In the genomic region with DNA sequence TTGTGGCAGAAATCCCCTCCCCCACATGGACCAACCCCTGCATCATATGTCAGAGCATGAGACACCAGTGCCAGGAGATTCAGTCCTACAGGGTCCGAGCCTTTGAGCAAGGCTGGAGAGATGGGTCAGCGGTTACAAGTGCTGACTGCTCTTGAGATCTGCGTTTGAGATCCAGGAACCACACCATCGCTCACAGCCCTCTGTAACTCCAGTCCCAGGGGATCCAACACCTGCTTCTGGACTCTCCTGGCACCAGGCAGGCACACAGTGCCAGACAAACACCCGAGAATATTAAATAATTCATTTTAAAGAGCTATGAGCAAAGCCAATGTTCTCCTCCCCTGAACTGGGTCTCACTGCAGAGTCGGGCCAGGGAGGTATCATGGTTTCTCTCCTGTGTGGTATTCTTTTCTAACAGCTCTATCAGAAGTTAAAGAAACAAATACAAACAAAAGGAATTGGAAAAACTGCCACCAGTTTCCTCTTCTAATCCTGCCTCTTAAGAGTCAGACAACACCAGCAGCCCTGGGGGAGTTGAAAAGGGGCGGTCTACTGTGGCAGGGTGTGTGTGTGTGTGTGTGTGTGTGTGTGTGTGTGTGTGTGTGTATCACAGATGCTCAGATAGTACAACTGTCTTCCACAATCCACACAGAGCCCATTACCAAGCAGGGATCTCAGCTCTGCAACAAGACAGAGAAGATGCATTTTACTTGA, we compare ENCODE assay signal across 11 mouse cellular contexts. TPM values are rescaled to one million over a fixed set of nuclear protein-coding genes. Genes with fewer than 3 reads are reported as not detected.
DNase-seq lines count a peak whose midpoint lies in the region; ATAC-seq and TF ChIP-seq lines count a peak whose summit lies in the region.
"Had no signal": no experiment of that assay in that cellular context is flagged by ENCODE, and none has a peak within 500 bp of the region (broad histone marks: within the 10 kb centered on the region; RNA-seq: fewer than 3 reads in every experiment).

No protein-coding gene starts in this region.

- no peaks in the 10 kb centered on the region for H3K36me3 ChIP-seq in hindbrain, embryonic 10.5 days
- no peaks in the 10 kb centered on the region for H3K36me3 ChIP-seq in hindbrain, embryonic 13.5 days
- no peaks in the 10 kb centered on the region for H3K36me3 ChIP-seq in CH12.LX (replicated peaks in 1 of 2; ENCODE audit: control insufficient read depth in 1 of 2, insufficient read depth in 1 of 2, low read length in 1 of 2)
- H3K36me3 ChIP-seq in limb, embryonic 10.5 days = no peaks in the 10 kb centered on the region

- no peaks in the 10 kb centered on the region for H3K9me3 ChIP-seq in hindbrain, embryonic 10.5 days
- no peaks in the 10 kb centered on the region for H3K9me3 ChIP-seq in hindbrain, embryonic 13.5 days
- no peaks in the 10 kb centered on the region for H3K9me3 ChIP-seq in CH12.LX (replicated peaks; ENCODE audit: low read length)
- no peaks in the 10 kb centered on the region for H3K9me3 ChIP-seq in limb, embryonic 10.5 days (replicated peaks)

- H3K27ac ChIP-seq in hindbrain, embryonic 10.5 days = peak overlapping the region; percentile 20; the same call in 1 of the 2 replicates
- H3K27ac ChIP-seq in hindbrain, embryonic 13.5 days = no peak overlapping the region
- no peak overlapping the region for H3K27ac ChIP-seq in CH12.LX (ENCODE audit: insufficient read depth, low read depth)
- H3K27ac ChIP-seq in limb, embryonic 10.5 days = peak overlapping the region; percentile 71

- H3K79me2 ChIP-seq in CH12.LX (replicated peaks; ENCODE audit: control insufficient read depth, extremely low read depth, insufficient read depth, poor library complexity, severe bottlenecking) = no peaks in the 10 kb centered on the region

- no peak overlapping the region for H3K9ac ChIP-seq in hindbrain, embryonic 13.5 days
- H3K9ac ChIP-seq in CH12.LX (ENCODE audit: insufficient read depth, low read depth) = no peak overlapping the region

- no peaks in the 10 kb centered on the region for H3K27me3 ChIP-seq in hindbrain, embryonic 10.5 days (ENCODE audit: insufficient read depth, poor library complexity, severe bottlenecking)
- H3K27me3 ChIP-seq in hindbrain, embryonic 13.5 days = 0 out of 2 replicates have a peak, but pooled peaks cover 5% of the 10 kb centered on the region
- no peaks in the 10 kb centered on the region for H3K27me3 ChIP-seq in CH12.LX (replicated peaks)
- no peaks in the 10 kb centered on the region for H3K27me3 ChIP-seq in limb, embryonic 10.5 days (ENCODE audit: low read depth, poor library complexity, severe bottlenecking)

- intact Hi-C loops in gastrocnemius, postnatal 14 days (cut with DNase I; ENCODE audit: low total_unique reads) = no loop called here

- TF ChIP-seq EP300 in CH12.LX (IDR thresholded peaks at IDR 0.05; ENCODE audit: low read length) = no peak

- TF ChIP-seq POLR2A in CH12.LX (IDR thresholded peaks at IDR 0.05; ENCODE audit: low read depth, low read length) = no peak

- TF ChIP-seq RAD21 in CH12.LX (IDR thresholded peaks at IDR 0.05; ENCODE audit: low read depth, low read length) = no peak

- no peak overlapping the region for H3K4me2 ChIP-seq in hindbrain, embryonic 13.5 days
- peak overlapping the region; percentile 30; the same call in 1 of the 2 replicates for H3K4me2 ChIP-seq in CH12.LX (ENCODE audit: insufficient read depth, low read depth, poor library complexity, severe bottlenecking)

- dilution Hi-C loops in CH12.LX (cut with MboI; ENCODE audit: extremely low pct_ligation_motif_present, extremely low pct_unique_long_range_greater_than_20kb, low sequenced_read_pairs) = no loop called here

- peaks cover 37% of the 10 kb centered on the region for H3K4me1 ChIP-seq in hindbrain, embryonic 10.5 days (replicated peaks)
- peaks cover 15% of the 10 kb centered on the region for H3K4me1 ChIP-seq in hindbrain, embryonic 13.5 days (replicated peaks)
- peaks cover 27 to 73% of the 10 kb centered on the region in 2 experiments for H3K4me1 ChIP-seq in CH12.LX (ENCODE audit: control insufficient read depth in 1 of 2, insufficient read depth in 2 of 2)
- peaks cover 51% of the 10 kb centered on the region for H3K4me1 ChIP-seq in limb, embryonic 10.5 days

- in situ Hi-C loops in CH12.LX (cut with MboI; ENCODE audit: low pct_ligation_motif_present, low pct_unique_long_range_greater_than_20kb, low sequenced_read_pairs) = no loop called here

- no peak for TF ChIP-seq CTCF in CH12.LX (conservative IDR thresholded peaks at IDR 0.05 in 1 of 2, IDR thresholded peaks at IDR 0.05 in 1 of 2; ENCODE audit: low read depth in 2 of 2, low read length in 2 of 2)

- ATAC-seq in hindbrain, embryonic 13.5 days (ENCODE audit: low FRiP score) = no peak
- ATAC-seq: inflammation-experienced regulatory T-cells, adult 6 months had no signal

- DNase-seq in hindbrain, embryonic 10.5 days (ENCODE audit: low spot score) = no peak
- peak; percentile 17 to 24 for DNase-seq in B cell, adult 2 months
- peak; percentile 42 for DNase-seq in CH12.LX (ENCODE audit: extremely low read depth)
- no peak for DNase-seq in limb, embryonic 10.5 days (ENCODE audit: low spot score)
- DNase-seq in gastrocnemius, postnatal 14 days = no peak
- no peak for DNase-seq in kidney, postnatal 14 days
- DNase-seq: cerebellum, adult 2 months; kidney, postnatal 10 days; lung, adult 18-20 months had no signal

- WGBS in hindbrain, embryonic 10.5 days = 67% methylated on average over 7 of the region's 7 CpGs
- WGBS in hindbrain, embryonic 13.5 days = 68% methylated on average over 7 of the region's 7 CpGs
- 60% methylated on average over 7 of the region's 7 CpGs for WGBS in limb, embryonic 10.5 days

- H3K4me3 ChIP-seq in hindbrain, embryonic 10.5 days = no peak overlapping the region
- H3K4me3 ChIP-seq in hindbrain, embryonic 13.5 days = no peak overlapping the region
- no peak overlapping the region for H3K4me3 ChIP-seq in CH12.LX (replicated peaks in 1 of 3; ENCODE audit: low read depth in 2 of 3, low read length in 2 of 3, poor library complexity in 1 of 3)
- no peak overlapping the region for H3K4me3 ChIP-seq in limb, embryonic 10.5 days

TF ChIP-seq in CH12.LX, 34 proteins besides CTCF, POLR2A, EP300 and RAD21:
- TF ChIP-seq MEF2A (IDR thresholded peaks at IDR 0.05; ENCODE audit: borderline replicate concordance, low read depth, low read length) = no peak
- no peak for TF ChIP-seq ZKSCAN1 (IDR thresholded peaks at IDR 0.05; ENCODE audit: borderline replicate concordance, low read depth, low read length)
- no peak for TF ChIP-seq GABPA (IDR thresholded peaks at IDR 0.05; ENCODE audit: insufficient replicate concordance, low read depth, low read length)
- TF ChIP-seq MXI1 (IDR thresholded peaks at IDR 0.05; ENCODE audit: low read depth, low read length) = no peak
- TF ChIP-seq MYC (IDR thresholded peaks at IDR 0.05; ENCODE audit: low read depth, low read length) = no peak

RNA-seq across cellular contexts. Expression of gene Cdc7, which starts 47.4 kb away (rescaled TPM):
- polyA plus RNA-seq in hindbrain, embryonic 10.5 days (2016; fragmentation: Nextera tagmentation; extraction: Ambion mirVana) = 40.2 and 62.9 TPM in 2 replicates
- 40.6 and 41.1 TPM in 2 replicates for polyA plus RNA-seq in hindbrain, embryonic 13.5 days (2015; fragmentation: Nextera tagmentation; extraction: Ambion mirVana)
- total RNA-seq in CH12.LX (2012; rRNA removed) (25.4 and 25.7 TPM in 2 replicates), CH12.LX (2014; rRNA removed) (42.6 and 46.5 TPM in 2 replicates)
- 27.4 and 27.8 TPM in 2 replicates for polyA plus RNA-seq in CH12.LX (2012; ENCODE audit: insufficient read length, low read depth)
- polyA plus RNA-seq in limb, embryonic 10.5 days (2016; fragmentation: Nextera tagmentation; extraction: Ambion mirVana) = 58.5 and 67.8 TPM in 2 replicates
- total RNA-seq in gastrocnemius, postnatal 14 days (2021) = under 1 TPM; 0.88 to 1.00 TPM

Comparison
In these comparisons a context has a peak if more than half of its experiments do, and no peak if none do; other contexts are left out.
1. H3K27ac ChIP-seq: peak in hindbrain, embryonic 10.5 days (single experiment) and limb, embryonic 10.5 days (single experiment); none in hindbrain, embryonic 13.5 days (single experiment) and CH12.LX (single experiment).
2. DNase-seq: peak in B cell, adult 2 months (2 of 2) and CH12.LX (single experiment); none in hindbrain, embryonic 10.5 days (single experiment), limb, embryonic 10.5 days (single experiment), gastrocnemius, postnatal 14 days (single experiment) and kidney, postnatal 14 days (single experiment).